Mouse (Mus musculus) cerebellum, adult 8-10 months (tissue): ENCODE results near the gene Ltbp1.

ENCODE experiments used
- DNase-seq: peaks from one replicate; pipeline ENCODE4 v3.0.0; 2022

Gene Ltbp1

DNA sequence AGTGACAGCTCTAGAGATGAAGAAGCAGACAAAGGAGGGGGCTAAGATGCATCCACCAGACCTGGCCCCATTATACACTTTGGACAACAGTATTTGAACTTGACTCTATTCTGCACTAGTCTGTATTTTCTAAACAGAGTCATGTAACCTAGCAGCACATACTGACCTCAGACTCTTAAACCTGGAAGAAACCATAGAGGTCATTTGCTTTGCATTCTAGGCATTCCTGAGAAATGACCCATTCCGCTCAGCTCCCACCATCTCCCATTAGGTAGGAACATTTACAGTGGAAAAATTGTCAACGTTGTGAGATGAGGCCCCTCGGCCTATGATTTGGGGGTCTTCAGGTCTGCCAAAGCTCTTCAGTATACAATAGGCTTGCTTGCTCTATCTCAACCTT lies 238.8 kb downstream of the Ltbp1 start:
- DNase-seq = no peak

DNA sequence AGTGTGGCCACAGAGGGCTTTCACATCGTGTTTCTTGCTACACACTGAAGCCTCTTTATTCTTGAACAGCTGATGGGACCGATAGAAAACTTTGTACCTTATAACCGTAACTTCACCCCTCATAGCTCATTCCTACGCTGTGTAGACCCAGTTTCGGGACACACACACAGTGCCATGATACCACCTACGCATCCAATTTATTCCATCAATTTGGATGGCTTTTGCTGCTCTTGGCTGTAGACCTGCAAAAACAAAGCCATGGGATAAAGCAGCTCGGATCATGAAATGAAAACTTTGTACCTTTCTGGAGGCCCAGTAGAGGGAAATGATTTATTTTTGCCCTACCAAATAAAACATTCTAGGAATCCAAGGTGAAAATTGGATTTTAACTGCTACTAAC lies 239.7 kb downstream of the Ltbp1 start:
- DNase-seq = no peak

DNA sequence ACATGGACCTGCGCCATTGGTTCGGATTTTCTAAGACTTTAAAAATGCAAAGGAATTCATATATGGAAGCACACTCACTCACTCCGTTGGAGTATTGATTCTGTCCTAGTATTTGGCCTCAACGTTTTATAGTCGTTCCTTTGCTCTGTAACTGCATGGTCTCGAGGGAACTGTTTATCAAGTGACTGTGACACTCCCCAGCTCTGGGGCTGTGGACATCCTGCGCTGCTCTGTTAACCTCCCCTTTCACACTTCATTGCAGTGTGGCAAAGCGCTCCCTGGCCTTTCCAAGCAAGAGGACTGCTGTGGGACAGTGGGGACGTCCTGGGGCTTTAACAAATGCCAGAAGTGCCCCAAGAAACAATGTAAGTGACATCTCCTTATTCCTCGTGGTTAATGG lies 243.3 kb downstream of the Ltbp1 start:
- no peak for DNase-seq

DNA sequence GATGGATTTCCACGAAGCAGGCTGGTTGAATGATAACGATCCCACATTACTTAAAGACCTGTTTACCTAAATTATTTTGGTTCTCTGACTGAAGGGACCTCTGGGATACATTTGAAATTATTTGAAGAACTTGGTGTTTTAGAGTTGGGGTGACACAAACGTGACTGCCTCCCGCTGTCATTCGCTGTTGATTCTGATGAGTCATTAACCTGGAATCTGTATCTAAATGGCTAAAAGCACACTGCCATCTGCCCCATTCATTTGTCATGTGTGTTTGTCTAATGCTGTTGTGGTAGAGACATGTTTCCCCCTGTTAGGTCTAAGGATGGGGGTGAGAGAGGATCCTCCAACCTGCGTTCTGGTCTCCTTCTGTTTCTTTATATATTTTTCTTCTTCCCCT lies 245.2 kb downstream of the Ltbp1 start:
- no peak for DNase-seq

DNA sequence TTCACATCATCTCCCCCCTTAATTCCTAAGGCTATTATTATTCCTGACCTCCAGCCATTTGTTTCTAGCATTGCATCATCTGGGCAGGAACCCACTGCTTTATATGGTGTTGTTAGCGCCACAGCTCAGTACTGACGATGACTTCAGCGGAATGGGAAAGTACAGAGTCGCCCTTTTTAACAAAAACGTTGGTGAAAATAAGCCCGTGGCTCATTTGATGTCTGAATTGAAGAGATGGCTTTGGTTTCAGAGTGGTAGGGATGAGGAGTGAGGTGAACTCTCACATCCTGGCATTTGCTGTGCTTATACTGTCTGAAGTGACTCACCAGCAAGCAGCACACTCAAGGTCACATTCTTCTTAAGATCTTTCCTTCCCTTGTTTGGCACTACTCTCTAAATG lies 245.7 kb downstream of the Ltbp1 start:
- DNase-seq = no peak

DNA sequence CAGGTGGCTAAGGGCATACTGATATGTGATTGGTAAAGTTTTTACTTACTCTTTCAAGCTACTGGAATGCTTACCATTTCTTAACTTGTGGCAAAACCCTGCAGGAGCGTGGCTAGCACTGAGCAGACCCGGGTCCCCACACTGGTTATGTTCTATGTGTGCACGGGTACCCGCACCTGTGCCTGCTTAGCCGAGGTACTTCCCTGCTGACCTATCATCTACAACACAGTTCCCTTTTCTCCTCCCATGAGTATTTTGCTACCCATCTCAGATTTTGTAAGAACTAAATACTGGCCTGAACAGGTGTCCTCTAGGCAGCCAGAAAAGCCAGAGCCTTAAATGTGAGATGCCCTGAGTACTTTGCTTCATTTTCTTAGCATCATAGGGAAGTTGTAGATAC lies 247.2 kb downstream of the Ltbp1 start:
- DNase-seq = no peak

DNA sequence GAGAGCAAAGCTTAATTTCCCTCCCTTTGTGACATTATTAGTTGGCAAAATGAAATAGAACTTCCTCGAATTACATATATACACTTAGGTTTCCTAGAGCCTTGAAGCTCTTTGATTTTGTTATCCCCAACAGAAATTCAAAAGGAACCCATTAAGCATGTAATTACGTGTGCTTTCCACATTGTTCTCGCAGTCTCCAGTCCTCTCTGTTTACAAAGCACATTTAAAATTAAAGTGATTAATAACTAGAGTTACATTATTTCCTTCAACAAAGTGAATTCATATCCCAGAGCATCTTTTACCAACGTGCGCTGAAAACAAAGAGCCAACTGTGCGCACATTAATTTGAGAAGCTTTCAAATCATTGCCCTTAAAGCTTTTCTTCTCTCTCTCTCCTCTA lies 249.5 kb downstream of the Ltbp1 start:
- DNase-seq = no peak

DNA sequence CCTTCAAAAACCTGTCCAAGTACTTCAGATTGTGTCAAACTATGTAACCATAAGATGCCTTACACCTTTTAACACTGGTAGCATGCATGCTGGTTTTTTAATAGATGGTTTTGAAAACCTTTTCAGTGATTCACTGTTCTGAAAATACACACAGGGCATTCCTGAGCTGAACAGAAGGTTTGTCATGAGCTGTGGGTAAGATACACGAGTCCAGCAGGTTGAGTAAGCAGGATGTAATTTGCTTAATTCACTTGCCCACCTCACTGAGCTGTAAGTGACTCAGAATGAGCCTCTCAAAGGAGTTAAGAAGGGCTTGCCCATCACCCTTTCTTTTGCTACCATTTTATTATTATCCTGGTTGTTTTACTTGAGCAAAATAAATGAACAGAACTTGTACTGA lies 250.6 kb downstream of the Ltbp1 start:
- no peak for DNase-seq

DNA sequence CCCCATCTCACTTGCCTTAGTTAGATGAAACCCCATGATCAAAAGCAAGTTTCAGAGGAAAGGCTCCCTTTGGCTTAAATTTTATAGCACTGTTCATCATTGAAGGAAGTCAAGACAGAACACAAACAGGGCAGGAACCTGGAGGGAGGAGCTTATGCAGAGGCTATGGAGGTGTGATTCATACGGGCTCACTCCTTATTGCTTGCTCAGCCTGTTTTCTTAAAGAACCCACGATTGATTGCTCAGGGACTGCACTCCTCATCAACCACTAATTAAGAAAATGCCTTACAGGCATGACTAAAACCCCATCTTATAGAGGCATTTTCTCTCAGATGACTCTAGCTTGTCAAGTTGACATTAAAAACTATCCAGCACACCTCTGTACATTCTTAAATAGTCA lies 253.1 kb downstream of the Ltbp1 start:
- no peak for DNase-seq

DNA sequence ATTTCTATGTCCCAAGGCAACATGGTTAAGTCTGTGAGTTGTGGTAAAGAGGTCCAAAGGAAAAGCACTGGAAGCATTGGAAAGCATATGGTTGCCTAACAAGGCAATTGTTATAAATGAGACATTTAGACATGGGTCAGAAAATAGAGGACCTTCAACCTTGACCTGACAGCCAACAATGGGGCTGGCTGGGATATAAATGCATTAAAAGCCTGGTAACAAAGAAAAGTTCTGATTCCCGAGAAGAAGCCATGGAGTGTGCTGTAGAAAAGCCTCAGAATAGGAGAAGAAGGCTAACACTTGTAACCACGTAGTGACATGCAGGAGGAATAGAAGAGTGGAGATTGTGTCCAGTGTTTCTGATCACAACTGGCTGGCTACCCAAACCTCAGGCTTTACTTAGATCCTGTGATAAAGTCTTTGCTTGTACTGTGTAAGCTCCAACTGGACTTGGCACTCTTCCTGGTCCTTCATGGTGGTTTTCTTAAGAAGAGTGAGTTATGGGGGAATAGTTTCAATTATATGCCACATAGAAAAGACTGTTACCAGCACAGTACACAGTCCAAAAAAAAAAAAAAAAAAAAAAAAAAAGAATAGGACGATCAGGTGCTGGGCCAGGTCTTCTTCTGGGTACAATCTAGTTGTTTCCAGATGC lies 258.1 kb downstream of the Ltbp1 start:
- no peak for DNase-seq

DNA sequence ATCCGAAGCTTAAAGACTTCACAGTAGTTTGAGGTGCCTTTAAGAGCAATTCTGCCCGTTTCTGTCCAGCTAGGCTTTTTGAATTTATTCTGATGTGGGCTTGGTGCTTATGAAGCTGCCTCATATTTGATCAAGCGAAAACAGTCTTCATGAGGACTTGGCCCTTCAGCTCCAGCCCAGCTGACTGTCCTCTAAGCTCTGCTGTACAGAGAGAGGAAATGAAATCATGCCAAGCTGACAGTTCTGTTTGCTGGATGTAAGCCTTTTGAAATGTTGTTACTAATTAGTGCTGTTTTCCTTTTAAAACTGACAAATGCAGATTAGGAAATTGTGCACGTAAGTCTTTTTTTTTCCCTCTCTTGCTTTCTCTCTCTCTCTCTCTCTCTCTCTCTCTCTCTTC lies 263.1 kb downstream of the Ltbp1 start:
- DNase-seq = no peak

DNA sequence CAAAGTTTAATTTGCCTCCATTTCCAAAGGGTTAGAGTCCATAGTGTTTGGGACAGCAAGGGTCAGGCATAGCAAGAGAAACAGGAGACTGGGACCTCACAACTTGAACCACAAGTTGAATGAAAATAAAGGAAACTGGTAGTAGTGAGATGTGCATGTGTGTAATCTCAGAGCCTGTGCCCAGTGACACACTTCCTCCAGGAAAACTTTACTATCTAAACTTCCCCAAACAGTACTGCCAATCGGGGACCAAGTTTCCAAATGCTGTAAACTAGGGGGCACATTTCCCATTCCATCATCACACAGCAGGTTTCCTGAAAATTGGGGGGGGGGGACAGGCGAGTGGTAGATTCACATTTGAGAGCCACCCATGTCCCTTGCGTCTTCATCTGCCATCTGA lies 267.1 kb downstream of the Ltbp1 start:
- no peak for DNase-seq

DNA sequence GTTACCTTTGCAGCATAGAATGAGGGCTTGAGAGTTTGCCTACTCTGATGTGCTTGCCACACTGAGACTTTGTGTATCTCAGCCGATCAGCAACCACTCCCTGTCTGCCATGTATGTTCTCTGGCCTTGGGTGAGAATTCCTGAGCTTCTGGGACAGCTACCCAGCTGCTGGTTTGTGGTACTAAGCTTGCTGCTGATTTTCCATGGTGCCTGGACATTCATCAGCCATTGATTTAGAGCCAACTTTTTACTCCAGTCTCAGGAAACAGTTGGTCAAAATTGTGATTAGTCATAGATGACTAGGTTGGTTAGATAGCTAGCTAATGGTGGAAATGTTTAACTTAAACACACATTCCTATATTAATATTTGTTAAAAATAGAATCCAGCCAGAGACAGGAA lies 267.9 kb downstream of the Ltbp1 start:
- DNase-seq = no peak

DNA sequence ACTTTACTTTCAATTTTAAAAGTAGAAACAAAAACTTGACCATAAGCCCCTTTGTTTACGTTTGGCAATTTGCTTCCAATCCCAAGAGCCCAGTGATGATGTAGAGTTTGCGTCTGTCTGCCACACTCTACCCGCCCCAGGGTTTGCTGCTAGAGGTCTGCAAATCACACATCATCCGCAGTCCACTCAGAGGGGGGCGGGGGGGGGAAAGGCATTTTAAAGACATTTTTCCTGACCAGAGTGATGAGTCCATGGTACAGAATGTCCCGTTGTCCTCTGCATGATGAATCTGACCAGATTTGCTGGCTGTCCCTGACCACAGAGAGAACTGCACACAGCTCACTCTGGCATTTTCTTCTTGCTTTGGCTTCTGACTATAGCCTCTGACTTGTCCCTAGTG lies 269.9 kb downstream of the Ltbp1 start:
- no peak for DNase-seq

DNA sequence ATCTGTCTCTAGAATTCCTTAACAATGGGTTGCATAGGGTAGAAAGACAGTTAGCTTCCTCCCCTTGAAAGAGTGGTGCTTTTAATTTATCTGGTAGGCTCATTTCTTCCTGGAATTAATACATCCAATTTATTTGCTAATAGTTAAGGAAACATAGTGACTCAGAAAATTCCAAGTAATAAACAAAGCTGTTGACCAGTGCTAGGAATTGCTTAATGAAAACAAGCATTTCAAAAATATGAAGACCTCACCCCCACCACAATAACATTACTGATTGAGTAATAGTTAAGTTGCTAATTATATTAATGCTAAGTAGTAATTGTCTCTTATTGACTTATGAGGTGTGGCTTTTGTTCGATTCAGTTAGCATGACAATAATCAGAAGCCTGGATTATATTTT lies 272.7 kb downstream of the Ltbp1 start:
- DNase-seq = no peak

DNA sequence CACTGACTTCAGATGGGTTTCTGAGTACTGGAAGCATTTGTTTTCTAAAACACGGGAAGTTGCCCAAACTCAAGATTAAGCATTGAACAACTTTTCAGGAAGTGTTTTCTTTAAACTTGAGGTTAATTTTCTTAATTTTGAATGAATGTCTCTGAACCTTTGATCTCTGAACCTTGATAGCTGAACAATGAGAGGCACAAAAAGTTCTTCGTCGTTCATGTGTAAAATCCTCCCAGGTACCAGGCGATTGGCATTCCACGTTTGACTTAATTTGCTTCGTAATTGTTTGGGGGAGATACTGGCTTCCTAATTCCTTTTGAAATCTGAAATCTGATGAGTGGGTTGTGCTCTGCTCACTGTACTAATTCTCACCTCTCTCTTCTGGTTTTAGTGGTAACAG lies 273.2 kb downstream of the Ltbp1 start:
- no peak for DNase-seq

DNA sequence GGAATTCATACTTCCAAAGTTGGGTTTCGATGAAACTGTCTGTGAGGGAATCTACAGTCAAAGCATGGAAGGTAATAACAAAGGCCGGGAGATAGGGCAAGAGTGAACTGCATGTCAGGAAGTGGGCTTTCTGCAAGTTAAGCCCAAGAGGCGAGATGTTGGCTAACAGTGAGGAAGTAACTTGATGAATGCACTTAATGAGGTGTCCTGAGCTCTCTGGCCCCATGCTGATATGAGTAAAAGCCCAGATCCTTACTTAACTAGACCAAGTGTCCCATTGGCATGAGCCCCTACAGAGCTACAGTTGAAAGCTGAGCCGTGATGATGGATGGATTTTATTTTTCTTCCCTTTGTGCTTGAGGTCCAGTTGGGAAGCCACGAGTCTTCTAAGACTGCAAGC lies 276.0 kb downstream of the Ltbp1 start:
- no peak for DNase-seq

DNA sequence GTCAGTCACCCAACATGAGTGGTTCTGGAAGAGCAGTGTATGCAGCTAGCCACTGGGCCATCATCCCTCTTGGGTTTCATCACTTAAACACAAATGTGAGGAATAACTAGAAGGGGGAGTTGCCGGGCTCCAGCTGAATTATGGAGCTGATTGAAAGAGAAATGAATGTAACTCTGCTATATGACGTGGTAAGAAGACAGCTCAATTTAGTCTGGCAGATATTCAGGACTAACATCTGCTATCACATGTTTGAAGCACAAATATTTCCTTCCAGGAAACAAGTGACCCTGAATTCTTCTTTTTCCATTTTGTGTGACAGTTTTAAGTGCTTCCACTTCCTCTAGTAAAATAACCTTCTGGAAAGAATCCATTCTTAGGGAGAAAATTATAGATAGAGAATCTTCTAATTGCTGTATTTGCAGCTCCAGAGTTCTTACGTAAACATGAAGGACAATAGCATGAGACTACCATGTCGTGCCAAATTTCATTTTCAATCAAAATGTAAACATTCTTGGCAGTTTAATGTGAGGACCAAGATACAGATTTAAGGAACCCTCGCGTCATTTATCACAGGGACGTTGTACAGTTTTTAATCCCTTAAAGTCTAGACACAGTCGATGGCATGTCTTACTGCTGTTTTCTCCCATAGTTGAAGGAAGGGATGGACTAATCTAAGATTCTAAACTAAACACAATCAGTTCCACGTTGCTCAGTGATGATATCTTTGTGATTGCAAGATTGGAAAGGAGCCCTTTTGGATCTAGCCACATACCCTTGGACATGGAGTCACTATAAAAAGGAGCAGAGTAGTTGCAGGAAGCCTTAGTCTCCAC lies 279.7 kb downstream of the Ltbp1 start:
- DNase-seq = no peak

DNA sequence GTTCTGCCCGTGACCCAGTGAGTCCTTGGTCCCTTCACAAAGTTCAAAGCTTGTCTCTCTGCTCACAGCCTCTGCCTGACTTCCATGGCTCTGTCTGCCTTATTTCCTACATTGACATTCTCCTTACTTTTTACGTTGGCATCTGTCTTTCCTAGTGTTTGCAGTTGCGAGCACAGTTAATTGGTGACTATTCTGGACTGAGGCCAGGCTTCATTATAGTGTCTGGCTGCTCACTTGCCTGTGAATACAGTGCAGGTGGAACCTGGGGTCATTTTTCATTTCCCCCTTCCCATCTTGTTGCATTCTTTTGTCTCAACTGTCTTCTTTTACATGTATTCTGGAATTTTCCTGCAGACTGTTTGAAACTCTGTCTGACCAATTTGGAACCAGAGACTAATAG lies 287.6 kb downstream of the Ltbp1 start:
- DNase-seq = no peak

DNA sequence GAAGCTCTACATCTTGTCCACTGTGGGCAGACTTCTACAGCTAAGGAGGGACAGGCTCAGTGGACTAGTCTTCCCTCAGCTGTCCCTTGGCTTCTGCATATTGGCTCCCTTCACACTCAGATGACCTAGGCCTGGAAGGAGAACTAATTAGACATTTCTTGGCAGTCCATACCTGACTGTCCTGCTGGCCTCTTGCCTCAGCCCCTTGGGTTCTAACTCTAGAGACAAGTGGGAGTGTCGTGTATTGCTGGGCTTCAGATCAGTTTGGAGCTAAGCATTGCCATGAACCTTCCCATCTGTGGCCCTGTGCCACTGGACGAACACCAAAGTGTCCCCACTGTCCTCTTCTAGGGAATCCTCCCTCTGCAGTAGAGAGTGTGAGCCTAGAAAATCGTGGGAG lies 288.4 kb downstream of the Ltbp1 start:
- no peak for DNase-seq

DNA sequence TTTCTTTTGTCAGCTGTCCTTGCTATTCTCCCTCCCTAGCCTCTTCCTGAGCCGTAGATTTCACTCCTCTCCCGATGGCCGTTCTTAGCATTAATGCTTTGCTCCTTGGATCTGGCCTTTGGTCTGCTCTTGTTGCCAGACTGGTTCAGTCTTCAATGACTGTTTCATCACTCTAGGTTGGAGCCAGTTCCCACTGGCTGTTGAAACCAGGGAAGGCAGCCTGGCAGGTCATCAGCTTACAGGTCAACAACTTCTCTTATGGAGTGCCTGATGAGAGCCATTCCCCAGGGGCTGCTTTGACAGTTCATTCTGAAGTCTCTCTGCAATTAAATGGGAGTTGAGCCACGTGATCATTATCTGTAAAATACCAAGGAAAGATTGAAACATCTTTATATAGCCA lies 295.5 kb downstream of the Ltbp1 start:
- no peak for DNase-seq

DNA sequence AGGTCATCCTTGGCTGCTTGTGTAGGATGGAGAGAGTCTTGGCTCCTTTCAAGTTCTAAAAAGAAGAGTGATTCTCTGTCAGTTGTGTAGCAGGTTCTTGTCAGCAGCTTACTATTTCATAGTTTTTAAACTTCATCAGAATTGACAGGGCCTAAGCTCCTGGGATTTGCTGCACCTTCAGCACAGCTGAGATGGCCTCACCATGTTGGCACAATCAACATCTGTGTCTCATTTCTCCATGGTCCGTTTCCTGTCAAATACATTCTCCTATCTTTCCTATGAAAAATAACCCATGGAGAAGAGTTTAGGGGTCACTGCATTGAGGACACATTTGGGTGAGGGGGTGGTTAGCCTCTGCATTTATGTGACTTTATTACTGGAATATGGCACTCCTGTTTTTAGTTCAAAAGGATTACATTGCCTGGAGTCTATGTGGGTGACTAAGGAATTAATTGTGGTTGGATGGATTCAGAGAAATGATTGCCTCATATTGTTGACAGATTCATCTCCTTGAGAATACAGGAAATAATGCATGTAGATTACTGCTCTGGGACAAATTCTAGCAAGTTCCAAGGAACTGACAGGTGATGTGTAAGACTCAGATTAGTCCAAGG lies 299.5 kb downstream of the Ltbp1 start:
- DNase-seq = no peak

DNA sequence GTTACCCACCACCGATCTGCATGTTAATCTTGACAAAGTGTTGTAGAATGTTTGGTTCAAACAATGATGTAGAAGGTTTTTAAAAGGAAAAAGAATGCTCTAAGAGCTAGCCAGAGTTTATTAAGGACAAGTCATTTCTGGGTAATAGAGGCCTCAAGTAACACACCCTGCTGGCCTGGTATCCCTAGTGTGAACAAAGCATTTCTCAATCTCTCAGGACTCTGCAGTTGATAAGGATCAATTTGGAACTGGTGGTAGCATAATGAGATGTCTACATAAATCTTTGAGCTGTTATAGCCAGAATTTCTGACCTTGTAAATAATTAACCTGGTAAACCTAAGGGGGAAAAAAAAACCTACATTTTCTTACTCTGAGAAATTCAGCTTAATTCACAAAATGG lies 300.3 kb downstream of the Ltbp1 start:
- no peak for DNase-seq
